Comparison of ENCODE assay signal across 8 mouse cellular contexts in genomic region chr6:32479193-32479758, GRCm38 (mm10).
DNase-seq lines count a peak whose midpoint lies in the region; ATAC-seq lines count a peak whose summit lies in the region.

No protein-coding gene starts in this region.

- no peak overlapping the region for H3K4me2 ChIP-seq in hindbrain, embryonic 13.5 days
- no peak overlapping the region for H3K4me2 ChIP-seq in kidney, embryonic 15.5 days
- peak overlapping the region; percentile 11 for H3K4me2 ChIP-seq in liver, embryonic 11.5 days

- no peak for ATAC-seq in hindbrain, embryonic 13.5 days (ENCODE audit: low FRiP score)
- ATAC-seq in kidney, embryonic 15.5 days (replicated peaks; ENCODE audit: low FRiP score), result peak; percentile 54
- ATAC-seq in liver, embryonic 11.5 days (replicated peaks; ENCODE audit: low FRiP score), result peak; percentile 96

- WGBS in hindbrain, embryonic 10.5 days, result 51% methylated on average over 2 of the region's 2 CpGs
- WGBS in hindbrain, embryonic 13.5 days, result 42% methylated on average over 2 of the region's 2 CpGs
- WGBS in kidney, embryonic 15.5 days, result 14% methylated on average over 2 of the region's 2 CpGs
- WGBS in liver, embryonic 11.5 days, result 4% methylated on average over 2 of the region's 2 CpGs

- H3K9me3 ChIP-seq in hindbrain, embryonic 10.5 days, result no peaks in the 10 kb centered on the region
- no peaks in the 10 kb centered on the region for H3K9me3 ChIP-seq in hindbrain, embryonic 13.5 days
- H3K9me3 ChIP-seq in kidney, embryonic 15.5 days (replicated peaks), result no peaks in the 10 kb centered on the region
- H3K9me3 ChIP-seq in liver, embryonic 11.5 days (ENCODE audit: control insufficient read depth, low read length), result no peaks in the 10 kb centered on the region

- peak overlapping the region; percentile 54; the same call in 1 of the 2 replicates for H3K27ac ChIP-seq in hindbrain, embryonic 10.5 days
- no peak overlapping the region for H3K27ac ChIP-seq in hindbrain, embryonic 13.5 days
- H3K27ac ChIP-seq in kidney, embryonic 15.5 days, result peak overlapping the region; percentile 45; the same call in 1 of the 2 replicates
- peak overlapping the region; percentile 57 for H3K27ac ChIP-seq in liver, embryonic 11.5 days (ENCODE audit: low read depth, low read length)

- no peak overlapping the region for H3K4me3 ChIP-seq in hindbrain, embryonic 10.5 days
- H3K4me3 ChIP-seq in hindbrain, embryonic 13.5 days, result no peak overlapping the region
- no peak overlapping the region for H3K4me3 ChIP-seq in kidney, embryonic 15.5 days (replicated peaks)
- no peak overlapping the region for H3K4me3 ChIP-seq in liver, embryonic 11.5 days (ENCODE audit: low read depth, low read length)

- no peaks in the 10 kb centered on the region for H3K36me3 ChIP-seq in hindbrain, embryonic 10.5 days
- H3K36me3 ChIP-seq in hindbrain, embryonic 13.5 days, result no peaks in the 10 kb centered on the region
- H3K36me3 ChIP-seq in kidney, embryonic 15.5 days, result no peaks in the 10 kb centered on the region
- no peaks in the 10 kb centered on the region for H3K36me3 ChIP-seq in liver, embryonic 11.5 days (ENCODE audit: control insufficient read depth, insufficient read depth, low read length)

- H3K9ac ChIP-seq in hindbrain, embryonic 13.5 days, result no peak overlapping the region
- no peak overlapping the region for H3K9ac ChIP-seq in kidney, embryonic 15.5 days
- no peak overlapping the region for H3K9ac ChIP-seq in liver, embryonic 11.5 days (ENCODE audit: low read depth, low read length)

- peak; percentile 41 for DNase-seq in hindbrain, embryonic 10.5 days (ENCODE audit: low spot score)
- peak; percentile 89 for DNase-seq in cerebellum, adult 9-11 months
- peak; percentile 99 for DNase-seq in heart, adult 11 months
- DNase-seq in liver, embryonic 11.5 days (ENCODE audit: low spot score), result peak; percentile 66
- DNase-seq in neural tube, embryonic 10.5 days (ENCODE audit: extremely low spot score, low spot score), result peak; percentile 47
- DNase-seq in testis, postnatal 14 days (ENCODE audit: low spot score), result peak; percentile 9

- H3K27me3 ChIP-seq in hindbrain, embryonic 10.5 days (ENCODE audit: insufficient read depth, poor library complexity, severe bottlenecking), result no peaks in the 10 kb centered on the region
- no peaks in the 10 kb centered on the region for H3K27me3 ChIP-seq in hindbrain, embryonic 13.5 days
- no peaks in the 10 kb centered on the region for H3K27me3 ChIP-seq in kidney, embryonic 15.5 days
- H3K27me3 ChIP-seq in liver, embryonic 11.5 days (replicated peaks; ENCODE audit: control insufficient read depth, insufficient read depth, low read length), result no peaks in the 10 kb centered on the region

- H3K4me1 ChIP-seq in hindbrain, embryonic 10.5 days (replicated peaks), result peaks cover 41% of the 10 kb centered on the region
- H3K4me1 ChIP-seq in hindbrain, embryonic 13.5 days (replicated peaks), result peaks cover 28% of the 10 kb centered on the region
- peaks cover 11% of the 10 kb centered on the region for H3K4me1 ChIP-seq in kidney, embryonic 15.5 days
- peaks cover 22% of the 10 kb centered on the region for H3K4me1 ChIP-seq in liver, embryonic 11.5 days (replicated peaks; ENCODE audit: control insufficient read depth, insufficient read depth, low read length)

Comparison
In these comparisons a context has a peak if more than half of its experiments do, and no peak if none do; other contexts are left out.
1. DNase-seq: peak in every context shown above with its lines; median percentile 99 in heart, adult 11 months; 89 in cerebellum, adult 9-11 months; 66 in liver, embryonic 11.5 days; 47 in neural tube, embryonic 10.5 days; 41 in hindbrain, embryonic 10.5 days; 9 in testis, postnatal 14 days.